Mouse (Mus musculus) heart, embryonic 11.5 days (tissue): ENCODE measurements around the gene Vill. TPM values are rescaled to one million over a fixed set of nuclear protein-coding genes. Genes with fewer than 3 reads are reported as not detected.

ENCODE experiments used
- ATAC-seq: fragments of 200-750 bp; cut with Nextera tagmentation; replicated peaks from 2 replicates; pipeline ENCODE4 v1.8.0; 2017; ENCODE audit warnings: moderate library complexity; ENCODE audit not compliant: insufficient number of reproducible peaks, low FRiP score, low TSS enrichment
- H3K27ac ChIP-seq: fragments of 300-500 bp; sonication (generic); 2 replicates; pipeline ENCODE4 v1.5.1; 2014; ENCODE audit warnings: mild to moderate bottlenecking, low read depth, low read length
- H3K27me3 ChIP-seq: fragments of 300-500 bp; sonication (generic); 2 replicates; pipeline ENCODE4 v1.6.1; 2014; ENCODE audit warnings: mild to moderate bottlenecking, low read length, mixed read lengths; ENCODE audit not compliant: control insufficient read depth, insufficient read depth
- H3K36me3 ChIP-seq: fragments of 300-500 bp; sonication (generic); 2 replicates; pipeline ENCODE4 v1.6.1; 2014; ENCODE audit warnings: mild to moderate bottlenecking, low read length, moderate library complexity, mixed read lengths; ENCODE audit not compliant: control insufficient read depth, insufficient read depth
- H3K4me1 ChIP-seq: fragments of 300-500 bp; sonication (generic); 2 replicates; pipeline ENCODE4 v1.6.1; 2014; ENCODE audit warnings: low read length; ENCODE audit not compliant: control insufficient read depth, insufficient read depth
- H3K4me2 ChIP-seq: fragments of 300-500 bp; sonication (generic); 2 replicates; pipeline ENCODE4 v1.6.1; 2014; ENCODE audit warnings: mild to moderate bottlenecking, moderate library complexity
- H3K4me3 ChIP-seq: fragments of 300-500 bp; sonication (generic); 2 replicates; pipeline ENCODE4 v1.5.1; 2014; ENCODE audit warnings: low read depth, low read length
- H3K9ac ChIP-seq: fragments of 300-500 bp; sonication (generic); 2 replicates; pipeline ENCODE4 v1.6.1; 2014; ENCODE audit warnings: mild to moderate bottlenecking, low read depth, low read length, moderate library complexity
- H3K9me3 ChIP-seq: fragments of 300-500 bp; sonication (generic); replicated peaks from 2 replicates; pipeline ENCODE4 v1.6.1; 2016; ENCODE audit warnings: low read length; ENCODE audit not compliant: control insufficient read depth
- whole genome bisulfite sequencing: fragments of 180-500 bp; shearing (Covaris S2); extraction: QIAGEN DNeasy Blood & Tissue Kit; methylation state at CpG from one replicate; pipeline ENCODE4 v1.1.7; 2014; ENCODE audit not compliant: insufficient replicate concordance; 5-methylcytosine and 5-hydroxymethylcytosine counted together
- polyA plus RNA-seq: library from polyadenylated mRNA; unstranded; fragments of >200 nt; fragmentation: Nextera tagmentation; extraction: Ambion mirVana; gene quantifications from 2 replicates; pipeline ENCODE4 v1.2.1, GENCODE M21; 2014

The Vill gene
- polyA plus RNA-seq, 1 experiment from 2014 or later: 12.3 TPM

DNA sequence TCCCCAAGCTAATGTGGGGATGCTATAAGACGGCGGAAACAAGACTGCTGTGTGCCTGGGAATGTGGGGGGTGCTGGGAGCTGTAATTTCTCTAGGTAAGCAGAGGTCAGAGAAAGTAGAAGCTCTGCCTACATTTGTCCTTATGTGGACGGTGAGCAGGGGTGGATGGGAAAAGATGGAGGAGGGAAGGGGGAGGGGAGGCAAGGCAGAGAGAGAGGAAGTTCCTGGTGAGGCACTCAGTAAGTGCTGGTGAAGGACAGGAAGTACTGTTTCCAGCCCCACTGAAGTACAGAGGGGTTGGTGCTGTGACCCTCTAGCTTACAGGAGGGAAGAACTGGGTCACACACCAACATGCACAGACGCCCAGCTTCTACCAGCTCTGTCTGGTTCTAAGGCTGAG, 11.7 kb downstream of the Vill start:
- no peak overlapping the region for H3K4me3 ChIP-seq
- no peak overlapping the region for H3K9ac ChIP-seq
- ATAC-seq: no peak
- H3K4me1 ChIP-seq: peaks cover 4% of the 10 kb centered on the region
- 55% methylated on average over 4 of the region's 4 CpGs for WGBS
- no peak overlapping the region for H3K4me2 ChIP-seq
- no peaks in the 10 kb centered on the region for H3K9me3 ChIP-seq
- H3K36me3 ChIP-seq: no peaks in the 10 kb centered on the region
- no peaks in the 10 kb centered on the region for H3K27me3 ChIP-seq
- H3K27ac ChIP-seq: no peak overlapping the region

DNA sequence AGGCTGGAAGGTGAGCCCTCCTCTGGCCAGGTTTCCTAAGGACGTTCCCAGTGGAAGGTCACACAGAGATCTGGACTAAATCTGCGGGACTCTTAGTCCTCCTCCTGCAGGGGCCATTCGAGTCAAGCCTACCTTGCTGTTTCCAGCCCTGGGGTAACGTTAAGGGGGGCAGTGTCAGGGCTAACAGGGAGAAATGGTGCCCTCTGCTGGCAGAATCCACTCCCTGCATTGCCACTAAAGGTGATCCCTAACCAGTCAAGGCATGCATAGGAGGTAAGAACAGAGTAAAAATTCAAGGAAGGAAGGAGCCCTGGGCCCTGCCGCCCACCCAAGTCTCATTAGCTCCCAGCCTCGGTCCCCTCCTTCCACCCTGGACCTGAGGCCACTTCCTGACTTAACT, 15.0 kb downstream of the Vill start:
- WGBS: 3% methylated on average over 6 of the region's 6 CpGs
- ATAC-seq: no peak
- no peaks in the 10 kb centered on the region for H3K9me3 ChIP-seq

DNA sequence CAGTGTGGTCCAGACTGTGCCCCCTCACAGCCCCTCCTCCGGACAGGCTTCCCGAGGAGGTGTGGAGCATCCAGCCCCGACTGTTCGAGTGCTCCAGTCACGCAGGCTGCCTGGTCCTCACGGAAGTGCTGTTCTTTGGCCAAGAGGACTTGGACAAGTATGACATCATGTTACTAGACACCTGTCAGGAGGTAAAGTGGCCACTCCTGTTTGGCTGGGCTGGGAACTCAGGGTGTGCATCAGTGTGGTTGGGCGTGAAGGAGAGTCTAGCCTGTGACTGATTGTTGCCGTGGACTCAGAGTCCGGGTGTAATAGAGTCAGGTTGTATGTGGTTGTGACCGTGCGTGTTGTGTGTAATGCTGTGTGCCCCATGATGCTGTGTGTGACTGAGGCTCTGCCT, 15.7 kb downstream of the Vill start:
- no peak overlapping the region for H3K9ac ChIP-seq
- H3K4me2 ChIP-seq: no peak overlapping the region
- H3K4me1 ChIP-seq: peaks cover 9% of the 10 kb centered on the region
- no peaks in the 10 kb centered on the region for H3K9me3 ChIP-seq
- no peaks in the 10 kb centered on the region for H3K27me3 ChIP-seq
- H3K27ac ChIP-seq: no peak overlapping the region
- WGBS: 85% methylated on average over 11 of the region's 11 CpGs
- H3K36me3 ChIP-seq: peaks cover 7% of the 10 kb centered on the region; the same call in 1 of the 2 replicates
- no peak for ATAC-seq
- H3K4me3 ChIP-seq: no peak overlapping the region

More for the DNA sequence above, 15.0 kb downstream of the Vill start:
- Histone ChIP-seq H3K9ac (no peak overlapping the region), H3K36me3 (peaks cover 7% of the 10 kb centered on the region; the same call in 1 of the 2 replicates), H3K4me3 (no peak overlapping the region), H3K4me1 (peaks cover 7% of the 10 kb centered on the region), H3K27me3 (no peaks in the 10 kb centered on the region), H3K4me2 (no peak overlapping the region), H3K27ac (no peak overlapping the region)

DNA sequence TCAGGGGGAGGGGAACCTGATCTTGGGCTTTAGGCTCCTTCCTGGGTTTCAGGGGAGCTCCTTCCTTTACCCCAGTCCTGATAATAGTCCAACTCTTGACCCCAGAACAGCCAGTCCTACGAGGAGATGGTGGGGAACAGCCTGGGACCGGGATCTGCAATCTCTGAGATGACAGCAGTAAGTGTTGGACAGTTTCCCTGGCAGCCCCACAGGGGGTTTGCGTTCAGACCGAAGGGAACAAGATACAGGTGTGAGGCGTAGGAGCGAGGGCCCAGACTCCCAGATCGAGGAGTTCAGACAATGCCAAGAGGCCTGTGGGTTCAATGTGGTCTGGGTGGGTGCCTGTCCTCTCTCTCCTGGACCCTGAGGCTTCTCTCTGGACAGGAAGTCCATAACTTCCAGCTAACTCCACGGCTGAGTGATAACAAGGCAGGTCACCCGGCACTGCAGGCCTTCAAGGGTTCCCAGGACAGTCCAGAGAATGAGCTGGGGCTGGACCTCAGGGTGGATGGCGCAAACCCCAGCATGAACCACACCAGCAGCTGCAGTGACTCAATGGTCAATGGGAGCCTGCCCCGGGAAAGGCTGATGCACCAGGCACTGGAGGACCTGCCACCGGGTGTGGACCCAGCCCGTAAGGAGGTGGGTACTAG, 17.7 kb downstream of the Vill start:
- Histone ChIP-seq H3K9me3 (no peaks in the 10 kb centered on the region), H3K9ac (no peak overlapping the region), H3K4me1 (peaks cover 9% of the 10 kb centered on the region; the same call in 1 of the 2 replicates), H3K36me3 (peaks cover 9% of the 10 kb centered on the region; the same call in 1 of the 2 replicates), H3K4me2 (no peak overlapping the region), H3K4me3 (no peak overlapping the region), H3K27ac (no peak overlapping the region), H3K27me3 (no peaks in the 10 kb centered on the region)
- 61% methylated on average over 13 of the region's 13 CpGs for WGBS
- ATAC-seq: no peak

DNA sequence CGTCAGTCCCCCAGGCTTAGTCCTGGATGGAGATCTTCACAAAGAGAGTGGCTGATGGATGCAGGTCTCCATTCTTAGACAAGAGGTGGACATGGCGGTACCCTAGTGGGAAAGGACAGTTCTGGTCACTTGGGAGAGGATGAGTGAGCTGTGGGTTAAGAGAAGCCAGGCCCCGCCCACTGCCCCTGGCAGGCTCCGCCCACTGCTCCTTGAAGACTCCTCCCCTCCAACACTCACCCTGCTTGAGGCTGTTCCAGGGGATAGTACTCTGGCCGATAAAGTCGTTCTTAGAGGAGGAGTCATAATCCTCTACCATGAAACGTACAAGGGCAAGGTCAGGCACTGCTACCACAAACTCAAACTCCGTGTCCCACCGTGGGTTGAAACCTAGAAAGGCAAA, 19.2 kb downstream of the Vill start:
- Histone ChIP-seq H3K4me2 (no peak overlapping the region), H3K27me3 (no peaks in the 10 kb centered on the region), H3K36me3 (peaks cover 15% of the 10 kb centered on the region), H3K9me3 (no peaks in the 10 kb centered on the region), H3K4me1 (peaks cover 16% of the 10 kb centered on the region), H3K27ac (no peak overlapping the region), H3K4me3 (no peak overlapping the region), H3K9ac (no peak overlapping the region)
- no peak for ATAC-seq
- WGBS: 57% methylated on average over 9 of the region's 9 CpGs

DNA sequence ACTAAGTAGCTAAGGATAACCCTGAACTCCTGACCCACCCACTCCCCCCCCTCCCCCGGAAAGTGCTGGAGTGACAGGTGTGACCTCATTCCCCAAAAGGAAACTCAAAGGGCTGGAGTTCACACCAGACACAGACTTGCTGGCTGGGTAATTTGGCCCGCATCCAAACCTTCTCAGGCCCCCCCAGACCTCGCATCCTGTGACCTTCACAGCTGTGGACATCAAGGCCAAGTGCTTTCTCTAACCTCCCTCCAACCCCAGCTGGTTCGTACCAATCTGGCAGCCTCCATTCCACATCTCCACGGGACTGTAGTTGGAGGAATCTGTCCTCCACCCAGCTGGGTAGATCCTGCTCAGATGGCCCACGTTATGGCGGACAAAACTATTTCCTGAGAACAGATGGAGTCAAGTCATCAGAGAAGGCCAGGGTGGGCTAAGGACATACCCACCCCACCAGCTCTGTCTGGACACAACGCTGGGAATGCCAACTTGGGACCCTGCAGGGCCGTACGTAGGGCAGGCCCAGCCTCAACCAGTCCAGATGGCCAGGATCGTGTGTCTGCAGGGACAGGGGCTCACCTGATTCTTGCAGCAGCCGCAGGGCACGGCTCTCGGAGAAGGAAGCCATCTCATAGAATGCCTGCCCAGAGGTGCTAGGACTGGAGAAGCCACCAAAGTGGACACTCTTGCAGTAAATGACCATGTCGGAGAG, 20.8 kb downstream of the Vill start:
- ATAC-seq: no peak
- Histone ChIP-seq H3K9ac (no peak overlapping the region), H3K4me1 (peaks cover 16% of the 10 kb centered on the region), H3K36me3 (peaks cover 15% of the 10 kb centered on the region), H3K4me3 (no peak overlapping the region), H3K4me2 (no peak overlapping the region), H3K27me3 (no peaks in the 10 kb centered on the region), H3K27ac (no peak overlapping the region), H3K9me3 (no peaks in the 10 kb centered on the region)
- 69% methylated on average over 15 of the region's 15 CpGs for WGBS

- no peak overlapping the region for H3K27ac ChIP-seq
- no peaks in the 10 kb centered on the region for H3K27me3 ChIP-seq
- no peak overlapping the region for H3K4me3 ChIP-seq
- H3K36me3 ChIP-seq: peaks cover 15% of the 10 kb centered on the region
- no peak for ATAC-seq
- 0 out of 2 replicates have a peak overlapping the region, but pooled peaks have one; percentile 5 for H3K4me2 ChIP-seq
- no peaks in the 10 kb centered on the region for H3K9me3 ChIP-seq
- H3K4me1 ChIP-seq: peaks cover 12% of the 10 kb centered on the region; the same call in 1 of the 2 replicates
- WGBS: 59% methylated on average over 16 of the region's 16 CpGs
- H3K9ac ChIP-seq: no peak overlapping the region
These were observed 23.1 kb downstream of the Vill start for GRCm38 (mm10) chr9:119075685-119076084.

GRCm38 (mm10) chr9:119080040-119080675, 27.6 kb downstream of the Vill start:
- Histone ChIP-seq H3K36me3 (peaks cover 6% of the 10 kb centered on the region), H3K27me3 (no peaks in the 10 kb centered on the region), H3K27ac (no peak overlapping the region), H3K9me3 (no peaks in the 10 kb centered on the region), H3K4me1 (peaks cover 22% of the 10 kb centered on the region), H3K4me3 (no peak overlapping the region), H3K9ac (no peak overlapping the region), H3K4me2 (no peak overlapping the region)
- WGBS: 75% methylated on average over 5 of the region's 5 CpGs
- no peak for ATAC-seq
